Mouse (Mus musculus) kidney, postnatal 25 days (tissue): ENCODE data around the gene Bphl.

ENCODE experiments used
- DNase-seq, 2 experiments: peaks; one replicate each; pipeline ENCODE4 v3.0.0; 2021; ENCODE audit warnings: mixed read lengths in 2 of 2

The Bphl gene

DNA sequence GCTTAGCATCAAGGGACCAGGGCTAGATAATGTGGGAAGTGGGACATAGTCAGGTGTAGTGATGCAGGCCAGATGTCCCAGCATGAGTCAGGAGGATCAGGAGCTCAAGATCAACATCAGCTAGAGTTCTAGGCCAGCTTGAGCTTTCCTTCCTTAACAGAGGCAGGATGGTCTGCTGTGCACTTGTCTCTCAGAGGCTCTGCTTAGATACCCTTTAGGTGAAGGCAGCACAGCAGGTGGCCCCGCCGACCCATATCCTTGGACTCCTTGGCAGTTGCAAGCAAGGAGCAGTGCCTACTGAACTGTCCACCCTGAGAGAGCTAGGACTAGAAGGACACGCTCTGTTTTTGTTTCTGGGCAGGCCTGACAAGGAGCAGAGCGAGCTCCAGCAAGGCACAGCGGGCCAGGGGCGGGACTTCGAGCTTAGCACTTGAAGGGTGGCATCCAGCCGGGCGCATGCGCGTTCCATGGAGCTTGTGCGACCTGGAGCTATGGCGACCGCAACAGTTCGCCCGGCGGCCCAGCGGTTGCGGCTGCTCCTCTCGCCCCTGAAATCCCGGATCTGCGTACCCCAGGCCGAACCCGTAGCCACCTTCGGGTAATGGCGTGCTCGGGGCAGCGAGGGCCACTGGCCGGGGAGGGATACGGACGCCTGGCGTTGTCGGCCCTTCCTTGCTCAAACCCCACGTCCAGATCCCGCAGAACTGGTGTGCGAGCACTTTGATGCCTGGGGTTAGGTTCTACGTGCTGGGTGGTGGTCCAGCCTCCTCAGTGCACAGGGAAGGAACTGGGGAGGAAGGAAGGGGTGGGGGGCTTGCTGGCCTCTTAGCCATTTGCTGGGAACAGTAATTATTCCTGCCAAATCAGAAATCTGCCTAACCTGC, at the start of gene Bphl:
Gene Bphl, plus strand, starts transcription at position 426 of the 884 bp plus-strand sequence.
- peak; percentile 98 for DNase-seq

DNA sequence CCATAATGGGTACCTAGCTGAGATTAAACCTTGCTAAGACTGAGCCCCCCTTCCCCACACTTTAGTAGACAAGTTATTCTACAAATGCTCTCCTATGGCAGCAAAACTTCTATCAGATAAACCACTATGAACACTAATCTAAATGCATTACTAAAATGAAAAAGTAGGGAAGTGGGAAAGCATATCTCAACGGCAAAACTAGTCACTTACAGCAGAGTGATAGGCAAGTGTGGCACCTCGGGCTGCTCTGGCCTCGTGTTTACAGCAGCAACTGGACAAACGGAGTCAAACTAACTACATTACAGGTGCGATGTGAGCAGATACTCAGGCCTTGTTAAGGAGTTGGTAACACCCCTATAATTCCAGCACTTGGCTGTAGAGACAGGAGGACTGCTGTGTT, 47.8 kb upstream of the Bphl start:
- no peak for DNase-seq

DNA sequence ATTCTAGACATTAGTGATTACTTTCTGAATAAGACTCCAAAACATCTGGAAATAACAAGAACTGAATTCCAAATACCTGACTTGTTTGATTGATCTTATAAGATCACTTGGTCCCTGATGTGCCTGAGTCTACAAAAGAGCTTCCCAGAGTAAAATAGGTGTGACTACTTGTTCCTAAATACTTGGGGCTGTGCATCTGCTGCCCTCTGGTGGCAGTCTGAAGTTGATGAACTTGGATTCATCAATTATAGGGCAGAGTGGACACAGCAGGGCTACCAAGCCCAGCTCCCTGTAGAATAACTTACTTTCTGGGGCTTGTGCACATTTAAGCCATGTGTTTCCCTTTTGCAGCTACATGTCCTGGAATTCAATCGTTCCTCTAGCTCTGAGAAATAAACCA, 42.2 kb upstream of the Bphl start:
- DNase-seq = peak; percentile 78 to 85

DNA sequence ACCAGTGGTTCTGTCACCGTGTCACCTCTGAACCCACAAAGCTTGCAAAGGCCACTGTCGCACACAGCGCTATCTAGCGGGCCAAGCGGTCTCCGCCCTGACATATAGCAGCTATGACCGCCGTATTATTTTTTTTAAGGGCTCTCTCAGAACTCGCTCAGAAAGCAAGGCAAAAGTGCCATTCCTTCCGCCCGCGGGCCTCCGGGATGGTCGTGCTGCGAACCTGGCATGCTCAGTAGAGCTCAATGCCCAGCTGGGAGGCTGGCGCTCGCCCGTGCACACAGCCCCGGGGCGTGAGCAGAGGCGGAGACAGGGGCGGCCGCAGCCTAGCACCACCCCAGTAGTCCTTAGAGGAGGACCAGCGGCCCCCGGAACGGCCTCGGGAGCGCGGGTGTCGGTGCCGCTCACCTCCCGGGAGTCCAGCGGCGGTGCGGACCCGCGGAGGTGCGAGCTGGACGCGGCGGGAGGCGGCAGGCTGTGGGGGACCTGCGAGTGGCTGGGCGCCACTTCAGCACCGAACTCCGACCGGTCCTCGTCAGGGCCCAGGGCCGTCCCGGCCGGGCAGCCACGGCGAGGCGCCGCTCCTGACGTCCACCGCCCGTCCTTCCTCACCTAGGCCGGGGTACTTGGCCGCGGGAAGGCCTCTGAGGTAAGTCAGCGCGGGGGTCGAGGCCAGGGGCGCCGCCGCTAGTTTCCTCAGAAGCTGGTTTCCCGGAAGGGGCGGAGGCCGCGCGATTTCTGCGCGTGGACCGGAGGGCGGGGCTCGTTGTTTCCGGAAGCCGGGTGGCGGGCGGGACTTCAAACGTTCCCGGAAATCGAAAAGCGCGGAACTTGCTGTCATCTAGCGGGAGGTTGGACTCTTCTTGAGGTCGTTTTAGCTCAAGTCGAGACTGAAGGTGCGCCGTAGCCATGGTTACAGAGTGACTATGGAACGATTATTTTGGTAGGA, 35.1 kb upstream of the Bphl start, which contains the start of the genes Ripk1 and Serpinb6a:
Gene Ripk1, plus strand, starts transcription at position 306 of the 949 bp plus-strand sequence.
Gene Serpinb6a, minus strand, starts transcription at position 737 of the 949 bp plus-strand sequence.
- peak; percentile 93 to 96 for DNase-seq

DNA sequence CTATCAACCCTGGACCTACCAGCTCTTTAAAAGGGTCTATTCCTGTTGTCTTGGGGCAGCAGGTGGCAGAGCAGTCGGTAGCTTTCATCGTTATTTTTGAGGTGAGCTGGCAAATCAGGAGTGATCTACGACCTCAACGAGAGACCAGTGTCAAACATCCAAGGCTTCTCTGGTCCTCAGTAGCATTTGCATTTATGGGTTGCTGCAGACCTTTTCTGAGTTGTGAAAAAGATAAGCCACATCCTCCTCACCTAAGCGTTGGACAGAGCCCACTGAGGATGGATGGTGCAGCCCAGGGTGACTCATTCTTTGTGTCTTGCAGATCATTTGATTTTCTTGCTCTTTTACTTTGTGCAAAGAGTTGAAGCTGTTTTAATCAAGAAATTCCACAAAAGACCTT, 34.3 kb upstream of the Bphl start:
- no peak for DNase-seq

DNA sequence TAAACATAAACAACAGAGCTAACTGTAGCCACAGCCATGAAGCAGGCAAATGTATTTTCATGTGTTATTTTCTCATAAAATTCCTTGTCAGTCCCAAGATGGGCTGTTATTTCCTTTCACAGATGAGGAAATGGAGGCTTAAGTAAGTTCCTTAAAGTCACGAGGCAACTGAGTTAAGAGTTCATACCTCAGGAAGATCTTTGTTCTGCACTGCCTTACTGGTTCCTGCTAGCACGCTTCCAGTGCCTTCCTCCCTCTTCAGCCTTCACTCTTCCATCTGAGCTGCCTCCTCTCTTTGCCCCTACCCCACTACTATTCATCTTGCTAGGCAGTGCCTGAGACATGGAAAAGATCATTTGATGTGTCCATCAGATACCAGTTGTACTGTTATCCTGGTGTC, 30.2 kb upstream of the Bphl start:
- DNase-seq = no peak

DNA sequence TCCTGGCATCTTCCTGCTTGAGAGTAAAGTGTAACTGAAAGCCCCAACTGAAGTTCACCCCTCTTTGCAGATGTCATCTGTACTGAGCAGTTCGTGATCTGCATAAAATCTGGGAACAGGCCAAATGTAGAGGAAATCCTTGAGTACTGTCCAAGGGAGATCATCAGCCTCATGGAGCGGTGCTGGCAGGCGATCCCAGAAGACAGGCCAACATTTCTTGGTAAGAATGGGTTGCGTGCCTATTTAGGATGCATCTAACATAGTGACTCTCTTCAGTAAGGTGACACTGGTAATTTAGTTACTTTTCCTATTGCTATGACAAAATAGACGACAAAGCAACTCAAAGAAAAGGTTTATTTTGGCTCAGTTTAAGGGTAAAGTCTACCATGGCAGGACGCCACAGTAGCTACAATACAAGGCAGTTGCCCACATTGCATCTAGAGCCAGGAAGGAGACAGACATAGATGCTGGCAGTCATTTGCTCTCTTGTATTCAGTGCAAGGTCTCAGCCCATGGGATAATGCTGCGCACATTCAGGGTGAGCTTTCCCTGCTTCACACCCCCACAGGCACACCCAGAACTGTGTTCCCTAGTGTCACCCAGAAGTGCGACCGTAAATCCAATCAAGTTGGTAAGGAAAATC, 20.3 kb upstream of the Bphl start:
- no peak for DNase-seq

DNA sequence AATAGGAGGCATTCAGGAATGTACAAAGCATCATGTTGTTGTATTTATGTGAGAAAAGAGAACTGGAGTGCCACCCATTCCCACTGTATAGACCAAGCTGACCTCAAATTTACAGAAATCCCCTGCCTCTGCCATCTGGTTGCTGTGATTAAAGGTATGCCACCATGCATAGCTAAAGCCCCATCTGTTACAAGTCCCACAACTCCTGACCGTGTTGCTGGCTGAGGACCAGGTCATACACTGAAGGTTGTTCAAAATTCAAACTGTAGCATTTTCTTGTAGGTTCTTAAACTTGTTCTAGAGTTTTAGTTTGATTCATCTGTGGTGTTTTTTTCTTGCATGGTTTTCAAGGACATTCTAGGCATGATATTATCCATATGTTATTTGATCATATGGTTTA, 18.9 kb upstream of the Bphl start:
- no peak for DNase-seq

DNA sequence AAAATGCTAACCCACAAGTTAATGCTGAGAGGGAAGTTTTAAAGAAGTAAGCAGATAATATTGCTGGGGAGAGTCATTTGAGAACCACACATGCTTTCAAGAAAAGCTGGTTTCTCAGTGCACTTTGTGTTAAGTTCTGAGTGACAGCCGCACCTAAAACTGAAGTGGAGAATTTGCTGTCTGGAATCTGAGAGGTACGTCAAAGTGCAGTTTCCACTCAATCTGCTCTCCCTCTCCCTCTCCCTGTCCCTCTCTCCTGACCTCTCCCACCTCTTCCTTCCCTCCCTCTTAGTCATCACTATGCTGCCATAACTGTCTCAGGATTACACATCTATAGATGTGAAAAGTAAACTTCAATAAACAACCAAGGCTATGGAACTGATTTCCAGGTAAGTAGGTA, 15.4 kb upstream of the Bphl start:
- no peak for DNase-seq

DNA sequence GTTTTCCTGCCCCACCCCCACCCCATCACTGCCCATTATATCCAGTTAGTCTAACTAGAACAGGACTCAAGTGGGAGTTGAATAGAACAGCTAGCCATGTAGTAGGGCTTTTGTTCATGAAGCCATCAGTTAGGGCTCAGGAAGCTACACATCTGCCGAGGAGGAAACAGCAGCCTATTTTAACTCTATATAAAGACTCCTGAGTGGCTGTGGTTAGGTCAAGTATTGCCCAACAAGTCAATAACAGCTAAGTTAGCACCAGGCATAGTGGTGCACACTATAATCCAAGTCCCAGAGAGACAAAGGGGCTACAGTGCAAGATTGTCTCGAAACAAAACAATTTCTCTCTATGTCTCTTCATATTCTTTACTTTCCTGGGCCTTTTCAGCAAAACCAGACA, 5.4 kb upstream of the Bphl start:
- no peak for DNase-seq

DNA sequence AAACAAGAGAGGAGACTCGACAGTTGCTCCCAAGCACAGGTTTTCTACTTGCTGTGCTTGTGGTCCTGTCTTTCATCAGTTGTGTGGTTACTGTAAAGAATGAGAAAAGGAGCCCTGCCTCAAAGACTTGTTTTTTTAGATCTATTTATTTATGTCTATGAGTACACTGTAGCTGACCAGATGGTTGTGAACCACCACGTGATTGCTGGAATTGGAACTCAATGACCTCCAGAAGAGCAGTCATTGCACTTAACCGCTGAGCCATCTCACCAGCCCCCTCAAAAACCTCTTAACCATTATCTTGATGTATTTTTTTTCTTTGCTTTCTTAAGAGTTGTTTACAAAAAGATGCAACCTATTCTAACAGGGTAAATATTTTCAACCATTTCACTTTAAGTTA, 2.0 kb upstream of the Bphl start:
- no peak for DNase-seq

DNA sequence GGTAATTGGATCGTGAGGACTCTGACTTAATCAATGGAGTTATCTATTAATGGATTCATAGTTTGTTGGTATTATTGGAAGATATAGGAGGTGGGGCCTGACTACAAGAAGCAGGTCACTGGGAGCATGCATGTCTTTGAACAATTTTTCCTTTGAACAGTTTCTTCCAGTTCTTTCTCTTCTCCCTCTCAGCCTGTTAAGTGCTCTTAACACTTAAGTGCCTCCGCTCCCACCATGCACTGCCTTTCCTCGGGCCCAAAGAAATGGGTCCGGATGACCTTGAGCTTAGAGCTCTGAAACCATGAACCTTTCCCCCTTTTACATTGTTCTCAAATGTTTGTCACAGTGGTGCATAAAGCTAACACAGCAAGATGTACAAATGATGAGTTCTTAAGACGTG, 671 bp upstream of the Bphl start:
- DNase-seq = no peak

DNA sequence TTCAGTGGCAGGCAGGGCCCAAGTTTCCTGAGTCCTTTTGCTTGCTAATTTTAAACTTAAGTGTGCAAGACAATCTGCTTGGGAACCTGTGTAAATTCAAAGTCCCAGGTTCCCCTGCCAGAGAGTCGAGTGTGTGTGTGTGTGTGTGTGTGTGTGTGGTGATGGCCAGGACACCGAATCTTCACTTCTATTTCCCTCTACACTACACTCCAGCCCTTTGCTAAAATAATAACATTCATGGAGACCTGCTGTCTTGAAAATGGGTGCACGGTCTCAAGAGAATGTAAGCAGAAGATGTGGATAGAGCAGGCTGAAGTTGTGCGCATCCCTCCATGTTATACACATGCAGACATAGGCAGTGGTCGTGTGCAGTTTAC, 647 bp downstream of the Bphl start:
- DNase-seq = no peak

DNA sequence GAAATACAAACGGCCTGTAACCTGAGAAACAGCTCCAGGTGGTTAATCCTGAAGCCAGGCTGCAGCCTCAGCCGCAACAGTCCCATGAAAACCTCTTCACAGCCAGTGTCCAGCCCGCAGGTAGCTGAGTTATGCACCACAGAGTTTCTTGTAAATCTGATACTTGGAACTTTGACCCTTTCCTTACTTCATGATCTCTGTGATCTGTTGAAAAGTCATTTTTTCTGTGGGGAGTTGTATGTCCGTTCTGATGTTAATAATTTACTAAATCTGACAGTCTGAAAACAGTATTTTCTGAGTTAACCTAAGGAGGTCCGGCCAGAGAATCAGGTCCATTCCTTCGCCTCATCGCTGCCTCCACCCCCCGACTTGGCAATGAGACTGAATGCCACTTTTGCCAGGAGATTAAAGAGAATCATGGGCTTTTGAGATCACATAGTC, 1.5 kb downstream of the Bphl start:
- DNase-seq = peak; percentile 63 to 83

DNA sequence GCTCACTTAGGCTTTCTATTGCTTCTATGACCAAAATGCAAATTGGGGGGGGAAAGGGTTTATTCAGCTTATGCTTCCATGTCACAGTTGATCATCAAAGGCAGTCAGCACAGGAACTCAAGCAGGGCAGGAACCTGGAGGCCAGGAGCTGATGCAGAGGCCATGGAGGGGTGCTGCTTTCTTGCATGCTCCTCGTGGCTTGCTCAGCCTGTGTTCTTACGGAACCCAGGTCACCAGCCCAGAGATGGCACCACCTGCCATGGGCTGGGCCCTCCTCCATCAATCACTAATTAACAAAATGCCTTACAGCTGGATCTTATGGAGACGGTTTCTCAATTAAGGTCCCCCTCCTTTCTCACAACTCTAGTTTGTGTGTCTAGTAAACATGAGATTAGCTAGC, 2.7 kb downstream of the Bphl start:
- peak in 1 of 2 experiments; percentile 64 for DNase-seq

DNA sequence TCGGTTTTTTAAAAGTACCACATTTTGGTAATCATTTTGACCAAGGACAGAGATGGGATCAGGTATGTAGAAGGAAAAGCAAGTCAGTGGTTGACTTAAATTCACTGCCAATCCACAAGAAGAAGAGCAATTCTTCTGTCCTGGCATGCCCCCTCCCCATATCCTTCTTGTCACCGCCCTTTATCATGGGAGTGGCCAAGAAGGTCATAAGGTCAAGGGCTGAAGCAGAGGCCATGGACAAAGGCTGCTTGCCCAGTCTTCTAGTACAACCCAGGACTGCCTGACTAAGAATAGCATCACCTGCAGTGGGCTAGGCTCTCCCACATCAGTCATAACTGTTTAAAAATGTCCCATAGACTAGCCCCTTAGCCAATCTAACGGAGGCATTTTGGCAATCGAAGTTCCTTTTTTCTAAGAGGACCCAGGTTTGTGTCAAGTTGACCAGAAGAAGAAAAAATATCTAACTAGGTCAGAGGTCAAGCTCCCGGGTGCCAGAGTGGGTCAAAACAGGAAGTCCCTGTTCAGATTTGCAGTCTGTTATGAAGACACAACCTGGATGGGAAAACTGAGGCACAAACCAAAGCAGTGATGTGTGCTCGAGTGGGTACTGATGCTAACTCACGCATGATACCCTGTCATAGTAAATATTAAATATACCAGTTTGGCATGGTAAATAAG, 6.5 kb downstream of the Bphl start:
- DNase-seq = no peak

DNA sequence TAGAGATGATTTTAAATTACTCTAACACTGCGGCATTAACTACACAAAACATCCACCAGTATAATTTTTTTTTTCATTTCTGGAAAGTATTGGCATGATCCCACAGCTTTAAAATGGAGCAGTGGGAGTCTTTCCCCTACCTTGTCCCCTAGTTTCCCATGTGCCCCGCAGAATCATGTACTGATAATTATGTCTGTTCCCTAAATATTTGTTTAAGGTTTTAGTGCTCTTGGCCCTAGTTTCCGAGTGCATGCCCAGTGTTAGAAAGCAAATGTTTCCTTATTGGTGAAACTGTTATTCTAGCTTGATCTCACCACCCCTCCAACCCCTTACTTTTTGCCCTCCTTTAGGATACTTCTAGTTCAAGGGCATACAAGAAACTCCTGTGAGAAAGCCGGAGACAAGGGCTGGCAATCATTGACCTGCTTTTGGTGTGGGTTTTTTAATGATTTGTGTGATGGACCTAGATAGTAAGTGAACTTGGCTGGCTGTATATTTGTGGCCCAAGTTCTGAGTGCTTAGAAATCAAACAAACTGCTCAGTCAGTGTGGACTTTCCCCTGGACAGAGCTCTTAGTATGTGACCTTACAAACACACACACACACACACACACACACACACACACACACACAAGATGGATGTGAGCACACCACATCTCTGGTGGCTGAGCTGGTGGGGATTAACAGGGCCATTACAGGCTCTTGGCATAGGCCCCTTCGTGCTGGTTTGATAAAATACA, 8.3 kb downstream of the Bphl start:
- peak; percentile 69 to 82 for DNase-seq

DNA sequence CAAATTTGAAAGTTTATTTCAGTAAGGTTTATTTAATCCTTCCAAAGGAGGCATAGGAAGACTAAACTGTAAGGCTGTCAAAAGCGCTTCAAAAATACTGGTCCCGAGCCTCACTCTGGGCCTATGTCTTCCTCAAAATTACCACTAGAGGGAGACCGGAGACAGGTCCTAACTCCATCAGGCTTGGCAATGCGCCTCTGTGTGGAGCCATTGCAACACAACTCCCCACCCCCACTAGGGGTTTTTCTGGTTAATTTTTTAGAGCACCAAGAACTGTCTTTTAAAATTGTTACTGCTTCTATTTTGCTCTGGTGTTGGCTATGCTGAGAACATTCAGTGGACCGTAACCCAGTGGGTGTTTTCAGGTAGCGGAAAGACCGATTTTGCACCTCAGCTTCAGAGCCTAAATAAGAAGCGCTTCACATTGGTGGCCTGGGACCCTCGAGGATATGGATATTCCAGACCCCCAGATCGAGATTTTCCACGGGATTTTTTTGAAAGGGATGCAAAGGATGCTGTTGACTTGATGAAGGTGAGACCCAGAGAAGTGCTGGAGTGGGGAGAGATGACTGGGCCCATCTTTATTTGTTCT, 9.1 kb downstream of the Bphl start:
- peak; percentile 93 to 94 for DNase-seq

DNA sequence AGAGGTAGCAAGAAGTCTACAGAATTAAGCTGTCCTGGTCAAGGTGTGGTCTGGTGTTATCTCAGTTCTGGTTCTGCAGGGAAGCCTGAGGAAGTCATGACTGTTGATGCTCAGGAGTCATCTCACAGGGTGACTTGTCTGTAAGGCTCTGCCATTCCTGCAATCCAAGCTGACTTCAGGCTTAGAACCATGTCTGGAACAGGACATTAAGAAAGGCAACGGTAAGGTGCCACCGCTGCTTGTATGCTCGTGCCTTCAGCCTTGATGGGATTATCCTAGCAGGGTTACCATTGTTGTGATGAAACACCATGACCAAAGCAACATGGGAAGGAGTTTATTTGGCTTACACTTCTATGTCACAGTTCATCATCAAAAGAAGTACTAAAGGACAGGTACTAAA, 10.1 kb downstream of the Bphl start:
- no peak for DNase-seq

DNA sequence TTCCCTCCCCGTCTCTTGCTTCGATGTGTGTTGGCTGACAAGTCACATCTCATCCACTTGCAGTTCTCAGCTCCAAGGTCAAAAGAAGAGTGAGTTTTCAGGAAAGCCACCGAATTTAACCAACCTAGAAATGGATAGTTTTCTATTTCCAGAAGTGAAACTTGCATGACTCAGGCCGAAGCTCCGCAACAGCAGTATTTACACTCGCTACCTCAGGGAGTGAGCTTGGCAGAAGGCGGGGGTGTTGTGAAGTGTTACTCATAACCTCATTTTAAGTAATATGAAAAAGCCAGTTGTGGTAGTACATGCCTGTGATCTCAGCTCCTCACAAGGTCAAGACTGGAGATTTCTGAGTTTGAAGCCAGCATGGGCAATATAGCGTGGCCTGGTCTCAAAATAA, 13.1 kb downstream of the Bphl start:
- peak in 1 of 2 experiments; percentile 26 for DNase-seq

DNA sequence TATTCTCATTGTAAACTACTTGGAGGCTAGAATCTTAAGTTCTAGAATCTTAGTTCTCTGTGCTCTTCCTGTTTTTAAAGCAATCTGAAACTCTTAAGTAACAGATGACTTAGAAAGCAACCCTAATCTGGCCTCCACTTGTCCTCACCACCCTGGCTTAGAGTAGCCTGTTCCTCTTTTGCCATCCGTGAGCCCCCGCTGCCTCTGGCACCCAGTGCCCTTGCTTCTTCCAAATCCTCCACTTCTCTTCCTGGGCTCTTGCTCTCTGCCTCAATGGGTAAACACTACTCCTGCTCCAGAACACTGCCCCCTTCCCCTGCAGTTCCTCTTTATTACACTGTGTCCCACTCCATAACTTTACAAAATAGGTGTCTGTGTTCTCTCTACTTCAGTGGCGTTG, 14.3 kb downstream of the Bphl start:
- peak in 1 of 2 experiments; percentile 26 for DNase-seq
